Mouse (Mus musculus) T-helper 17 cell (primary cell): ENCODE data around the gene Gucy2f.

Experiments used
- in situ Hi-C, 2 experiments: fragments of 300-600 bp; cut with MboI, MseI; formaldehyde crosslinking; loops; 1 replicate in 1 of 2; 2 replicates in 1 of 2; pipeline ENCODE4 v1.15.1; 2025; ENCODE audit warnings: high pct_unique_total_duplicates in 2 of 2

Gucy2f gene

GRCm38 (mm10) chrX:142196831-142197230 is at the start of gene Gucy2f:
Gene Gucy2f, minus strand, starts transcription at chrX:142196931.
- in situ Hi-C loops, result no loop called here

- in situ Hi-C loops, result loop anchor here in 1 of 2 experiments (25.0 kb wide), 1 partner anchor 291 kb away; no protein-coding TSS in a partner anchor
Measured at GRCm38 (mm10) chrX:142245682-142246327, 49.1 kb upstream of the Gucy2f start.

GRCm38 (mm10) chrX:142237101-142237500 is 40.4 kb upstream of the Gucy2f start:
- in situ Hi-C loops, result loop anchor here in 1 of 2 experiments (25.0 kb wide), 1 partner anchor 300 kb away; no protein-coding TSS in a partner anchor

- in situ Hi-C loops, result loop anchor here in 1 of 2 experiments (25.0 kb wide), 1 partner anchor 301 kb away; no protein-coding TSS in a partner anchor
Measured at GRCm38 (mm10) chrX:142236146-142236545, 39.4 kb upstream of the Gucy2f start.

- in situ Hi-C loops, result loop anchor here in 1 of 2 experiments (25.0 kb wide), 1 partner anchor 309 kb away; no protein-coding TSS in a partner anchor
Measured at GRCm38 (mm10) chrX:142228769-142229158, 32.0 kb upstream of the Gucy2f start.

- in situ Hi-C loops, result loop anchor here in 1 of 2 experiments (25.0 kb wide), 1 partner anchor 309 kb away; no protein-coding TSS in a partner anchor
Measured at GRCm38 (mm10) chrX:142228055-142228768, 31.5 kb upstream of the Gucy2f start.

GRCm38 (mm10) chrX:142227398-142228054 is 30.8 kb upstream of the Gucy2f start:
- in situ Hi-C loops, result loop anchor here in 1 of 2 experiments (25.0 kb wide), 1 partner anchor 310 kb away; no protein-coding TSS in a partner anchor

GRCm38 (mm10) chrX:142226542-142226941 is 29.8 kb upstream of the Gucy2f start, which contains the start of gene Nxt2:
Gene Nxt2, plus strand, starts transcription at chrX:142226770.
- in situ Hi-C loops, result loop anchor here in 1 of 2 experiments (25.0 kb wide), 1 partner anchor 311 kb away; no protein-coding TSS in a partner anchor

- in situ Hi-C loops, result loop anchor here in 1 of 2 experiments (5.0 kb wide), 1 partner anchor 112 kb away; no protein-coding TSS in a partner anchor
Measured at GRCm38 (mm10) chrX:142200295-142200694, 3.6 kb upstream of the Gucy2f start.

- in situ Hi-C loops, result no loop called here
Measured at GRCm38 (mm10) chrX:142195551-142195950, 1.2 kb downstream of the Gucy2f start.

- in situ Hi-C loops, result no loop called here
Measured at GRCm38 (mm10) chrX:142194420-142194819, 2.3 kb downstream of the Gucy2f start.

GRCm38 (mm10) chrX:142190355-142190754 is 6.4 kb downstream of the Gucy2f start:
- in situ Hi-C loops, result no loop called here

- in situ Hi-C loops, result no loop called here
Measured at GRCm38 (mm10) chrX:142189023-142189703, 7.6 kb downstream of the Gucy2f start.

GRCm38 (mm10) chrX:142182026-142182425 is 14.7 kb downstream of the Gucy2f start:
- in situ Hi-C loops, result no loop called here

GRCm38 (mm10) chrX:142176981-142177380 is 19.8 kb downstream of the Gucy2f start:
- in situ Hi-C loops, result no loop called here

GRCm38 (mm10) chrX:142115779-142116178 is 81.0 kb downstream of the Gucy2f start:
- in situ Hi-C loops, result loop anchor here in 1 of 2 experiments (25.0 kb wide), 1 partner anchor 1128 kb away; no protein-coding TSS in a partner anchor

GRCm38 (mm10) chrX:142111236-142111635 is 85.5 kb downstream of the Gucy2f start:
- in situ Hi-C loops, result loop anchor here in 1 of 2 experiments (25.0 kb wide), 1 partner anchor 1124 kb away; no protein-coding TSS in a partner anchor

GRCm38 (mm10) chrX:142096904-142097303 is 99.8 kb downstream of the Gucy2f start:
- in situ Hi-C loops, result loop anchor here in 1 of 2 experiments (10.0 kb wide), 1 partner anchor 1102 kb away; no protein-coding TSS in a partner anchor

GRCm38 (mm10) chrX:142095579-142095978 is 101.2 kb downstream of the Gucy2f start:
- in situ Hi-C loops, result loop anchor here in 1 of 2 experiments (10.0 kb wide), 1 partner anchor 1101 kb away; no protein-coding TSS in a partner anchor

- in situ Hi-C loops, result no loop called here
Measured at GRCm38 (mm10) chrX:142062585-142062984, 134.1 kb downstream of the Gucy2f start.
